Mouse (Mus musculus) frontal cortex, postnatal 10 days (tissue): ENCODE measurements at regions not wholly inside any gene's neighbourhood (a gene's known extent, or its start where the extent isn't known, plus 50 kb on each side); places are given as distances from the start of the nearest gene placed in this dataset.

Experiments used
- DNase-seq, 2 experiments: peaks; one replicate each; pipeline ENCODE4 v3.0.0; 2022; ENCODE audit warnings: low spot score in 2 of 2, mixed read lengths in 1 of 2

- DNase-seq: no peak
These were observed 140.0 kb upstream of the Tut7 start for GRCm38 (mm10) chr13:59962676-59963664.

GRCm38 (mm10) chr13:59956441-59956840 lies 133.5 kb upstream of the Tut7 start:
- no peak for DNase-seq

- no peak for DNase-seq
These were observed 129.9 kb upstream of the Tut7 start for GRCm38 (mm10) chr13:59952809-59953208.

GRCm38 (mm10) chr13:59952116-59952515 lies 129.2 kb upstream of the Tut7 start:
- no peak for DNase-seq

- no peak for DNase-seq
These were observed 127.3 kb upstream of the Tut7 start for GRCm38 (mm10) chr13:59950281-59950680.

GRCm38 (mm10) chr13:59949471-59949870 lies 126.5 kb upstream of the Tut7 start:
- no peak for DNase-seq

- DNase-seq: no peak
These were observed 125.7 kb upstream of the Tut7 start for GRCm38 (mm10) chr13:59948496-59949138.

GRCm38 (mm10) chr13:59947461-59947860 lies 124.5 kb upstream of the Tut7 start:
- no peak for DNase-seq

GRCm38 (mm10) chr13:59946509-59946908 lies 123.6 kb upstream of the Tut7 start:
- no peak for DNase-seq

- DNase-seq: no peak
These were observed 122.7 kb upstream of the Tut7 start for GRCm38 (mm10) chr13:59945631-59946030.

GRCm38 (mm10) chr13:59943602-59944140 lies 120.7 kb upstream of the Tut7 start:
- DNase-seq: no peak

GRCm38 (mm10) chr13:59943020-59943419 lies 120.1 kb upstream of the Tut7 start:
- DNase-seq: no peak

GRCm38 (mm10) chr13:59941519-59941918 lies 118.6 kb upstream of the Tut7 start:
- DNase-seq: no peak

- DNase-seq: no peak
These were observed 117.7 kb upstream of the Tut7 start for GRCm38 (mm10) chr13:59940414-59941205.

- DNase-seq: no peak
These were observed 116.9 kb upstream of the Tut7 start for GRCm38 (mm10) chr13:59939886-59940285.

- no peak for DNase-seq
These were observed 114.2 kb upstream of the Tut7 start for GRCm38 (mm10) chr13:59937147-59937546.

GRCm38 (mm10) chr13:59934556-59934955 lies 111.6 kb upstream of the Tut7 start:
- DNase-seq: no peak

- no peak for DNase-seq
These were observed 111.1 kb upstream of the Tut7 start for GRCm38 (mm10) chr13:59934093-59934492.

- DNase-seq: peak; percentile 23 to 42
These were observed 104.6 kb upstream of the Tut7 start for GRCm38 (mm10) chr13:59927379-59928111.

- DNase-seq: peak in 1 of 2 experiments; percentile 15
These were observed 103.0 kb upstream of the Tut7 start for GRCm38 (mm10) chr13:59925845-59926481.

GRCm38 (mm10) chr13:59917185-59917584 lies 94.2 kb upstream of the Tut7 start:
- no peak for DNase-seq
